8 mouse cellular contexts compared by ENCODE assay signal in genomic region chr3:142496113-142497101, GRCm38 (mm10). TPM values are rescaled to one million over a fixed set of nuclear protein-coding genes. Genes with fewer than 3 reads are reported as not detected.
DNase-seq lines count a peak whose midpoint lies in the region; ATAC-seq and TF ChIP-seq lines count a peak whose summit lies in the region.

No protein-coding gene starts in this region.

- peak overlapping the region; percentile 49 for H3K4me2 ChIP-seq in intestine, embryonic 15.5 days (replicated peaks)

- no peaks in the 10 kb centered on the region for H3K27me3 ChIP-seq in intestine, embryonic 15.5 days (replicated peaks)

- no peak for ATAC-seq in intestine, embryonic 15.5 days
- ATAC-seq in monocyte, adult 5-6 weeks (replicated peaks; ENCODE audit: insufficient number of reproducible peaks, low FRiP score, low TSS enrichment, poor library complexity, severe bottlenecking) = no peak

- TF ChIP-seq POLR2A in bone marrow, adult 2 months (IDR thresholded peaks at IDR 0.05; ENCODE audit: borderline replicate concordance, control insufficient read depth, low read depth, low read length) = no peak

- no peaks in the 10 kb centered on the region for H3K36me3 ChIP-seq in intestine, embryonic 15.5 days

- intact Hi-C loops in heart, postnatal 25 days (cut with DNase I) = loop anchor here (1.0 kb wide), 2 partner anchors 34 to 63 kb away; partner anchors contain the start of gene Gbp7

- peaks cover 3% of the 10 kb centered on the region for H3K4me1 ChIP-seq in bone marrow, adult 2 months (ENCODE audit: control insufficient read depth, insufficient read depth, low read length)
- no peaks in the 10 kb centered on the region for H3K4me1 ChIP-seq in intestine, embryonic 15.5 days (replicated peaks)

- H3K27ac ChIP-seq in bone marrow, adult 2 months (ENCODE audit: control insufficient read depth, insufficient read depth, low read depth, low read length, poor library complexity) = no peak overlapping the region
- no peak overlapping the region for H3K27ac ChIP-seq in intestine, embryonic 15.5 days

- WGBS in bone marrow, adult 2 months = 3% methylated on average over 14 of the region's 14 CpGs
- 40% methylated on average over 14 of the region's 14 CpGs for WGBS in intestine, embryonic 15.5 days

- no peak for TF ChIP-seq CTCF in bone marrow, adult 2 months (IDR thresholded peaks at IDR 0.05; ENCODE audit: control insufficient read depth, insufficient read depth, low read length)

- DNase-seq in heart, adult 11 months = peak; percentile 94
- no peak for DNase-seq in heart, postnatal 25 days (ENCODE audit: low spot score)
- DNase-seq in lung, postnatal 25 days (ENCODE audit: low spot score) = peak; percentile 52
- DNase-seq in cerebellum, adult 11 months = no peak
- DNase-seq in layer of hippocampus, adult 18-20 months (ENCODE audit: low spot score in 2 of 2) = no peak

- no peak overlapping the region for H3K9ac ChIP-seq in intestine, embryonic 15.5 days

- H3K9me3 ChIP-seq in intestine, embryonic 15.5 days = no peaks in the 10 kb centered on the region

- H3K4me3 ChIP-seq in bone marrow, adult 2 months (replicated peaks; ENCODE audit: control insufficient read depth, low read depth, low read length) = peak overlapping the region; percentile 69
- H3K4me3 ChIP-seq in intestine, embryonic 15.5 days (replicated peaks) = peak overlapping the region; percentile 18; the same call in 1 of the 2 replicates

RNA-seq across cellular contexts. Expression of gene Gbp5, which starts 2.6 kb away (rescaled TPM):
- total RNA-seq in heart, postnatal 25 days (2021) = 1 to 10 TPM; 7.3 to 8.7 TPM
- 0.74 and 2.4 TPM in 2 replicates for polyA plus RNA-seq in bone marrow, adult 2 months (2011; ENCODE audit: insufficient read depth, insufficient read length, low replicate concordance, missing spikeins)
- 0.14 and 0.34 TPM in 2 replicates for polyA plus RNA-seq in intestine, embryonic 15.5 days (2015; fragmentation: Nextera tagmentation; extraction: Ambion mirVana)
- total RNA-seq in monocyte, adult 5-6 weeks (2017) = 12.7 to 31.6 TPM (median 16.9 TPM) in 3 replicates
- 1 to 10 TPM; 1.4 TPM for total RNA-seq in layer of hippocampus, adult 18-20 months (2021)

RNA-seq across cellular contexts. Expression of gene Gbp7, which starts 33.7 kb away (rescaled TPM):
- 10 to 100 TPM in 1 of 2 experiments, 1 to 10 TPM in 1; 9.5 to 12.1 TPM for total RNA-seq in heart, postnatal 25 days (2021)
- 6.8 TPM in 2 replicates for polyA plus RNA-seq in bone marrow, adult 2 months (2011; ENCODE audit: insufficient read depth, insufficient read length, low replicate concordance, missing spikeins)
- polyA plus RNA-seq in intestine, embryonic 15.5 days (2015; fragmentation: Nextera tagmentation; extraction: Ambion mirVana) = 6.6 and 7.2 TPM in 2 replicates
- total RNA-seq in monocyte, adult 5-6 weeks (2017) = 13.6 to 60.0 TPM (median 22.9 TPM) in 3 replicates
- total RNA-seq in layer of hippocampus, adult 18-20 months (2021) = 1 to 10 TPM; 2.0 to 2.3 TPM

Comparison
In these comparisons a context has a peak if more than half of its experiments do, and no peak if none do; other contexts are left out.
1. DNase-seq: peak in heart, adult 11 months (single experiment) and lung, postnatal 25 days (single experiment); none in heart, postnatal 25 days (single experiment), cerebellum, adult 11 months (single experiment) and layer of hippocampus, adult 18-20 months (0 of 2).